Mouse (Mus musculus): ENCODE measurements around the gene Phkg2.

Gene Phkg2

DNA sequence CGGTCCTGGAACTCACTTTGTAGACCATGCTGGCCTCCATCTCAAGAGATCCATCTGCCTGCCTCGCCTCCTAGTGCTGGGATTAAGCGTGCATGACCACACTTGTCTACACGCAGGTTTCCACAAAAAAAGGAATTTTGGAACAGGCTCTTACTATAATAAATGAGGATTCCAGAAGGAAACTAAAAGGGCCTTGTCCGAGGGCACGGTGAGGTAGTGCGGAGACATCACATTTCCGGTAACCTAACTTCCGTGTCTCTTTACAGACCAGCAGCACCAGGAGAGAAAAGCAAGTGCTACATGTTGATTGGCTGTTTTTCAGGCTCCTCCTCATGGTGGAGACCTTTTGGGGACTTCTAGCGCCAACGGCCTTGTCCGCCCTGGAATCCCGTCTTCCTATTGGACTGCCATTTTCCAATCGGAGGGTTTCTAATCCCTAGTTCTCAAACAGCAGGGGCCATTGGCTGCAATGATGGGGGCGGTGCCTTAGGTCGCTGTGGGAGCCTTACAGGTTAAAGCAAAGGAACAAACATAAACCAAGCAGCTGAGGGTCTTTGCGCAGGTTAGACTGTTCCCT lies at the start of gene Phkg2:
Gene Phkg2 (plus strand): TSS at position 446 of the 577 bp plus-strand sequence.
- DNase-seq (ENCODE audit: inconsistent age in 2 of 2, low spot score in 1 of 2): peak; percentile 94 to 98

DNA sequence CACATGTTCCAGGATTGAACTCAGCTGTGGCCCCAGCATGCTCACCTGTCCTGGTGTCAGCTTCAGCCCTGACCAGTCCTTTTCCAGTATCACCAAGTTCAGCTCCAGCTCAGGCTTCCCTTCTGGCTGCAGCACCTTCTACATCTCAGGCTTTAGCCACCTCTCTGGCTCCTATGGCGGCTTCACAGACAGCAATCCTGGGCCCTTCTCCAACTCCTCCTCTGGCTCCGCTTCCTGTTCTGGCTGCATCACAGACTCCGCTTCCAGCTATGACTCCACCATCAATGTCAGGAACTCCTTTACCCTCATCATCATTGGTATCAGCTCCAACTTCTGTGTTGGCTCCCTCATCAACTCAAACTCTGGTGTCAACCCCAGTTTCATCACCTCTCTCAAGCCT lies 31.5 kb upstream of the Phkg2 start:
- no peak for DNase-seq (ENCODE audit: inconsistent age in 2 of 2, low spot score in 1 of 2)

DNA sequence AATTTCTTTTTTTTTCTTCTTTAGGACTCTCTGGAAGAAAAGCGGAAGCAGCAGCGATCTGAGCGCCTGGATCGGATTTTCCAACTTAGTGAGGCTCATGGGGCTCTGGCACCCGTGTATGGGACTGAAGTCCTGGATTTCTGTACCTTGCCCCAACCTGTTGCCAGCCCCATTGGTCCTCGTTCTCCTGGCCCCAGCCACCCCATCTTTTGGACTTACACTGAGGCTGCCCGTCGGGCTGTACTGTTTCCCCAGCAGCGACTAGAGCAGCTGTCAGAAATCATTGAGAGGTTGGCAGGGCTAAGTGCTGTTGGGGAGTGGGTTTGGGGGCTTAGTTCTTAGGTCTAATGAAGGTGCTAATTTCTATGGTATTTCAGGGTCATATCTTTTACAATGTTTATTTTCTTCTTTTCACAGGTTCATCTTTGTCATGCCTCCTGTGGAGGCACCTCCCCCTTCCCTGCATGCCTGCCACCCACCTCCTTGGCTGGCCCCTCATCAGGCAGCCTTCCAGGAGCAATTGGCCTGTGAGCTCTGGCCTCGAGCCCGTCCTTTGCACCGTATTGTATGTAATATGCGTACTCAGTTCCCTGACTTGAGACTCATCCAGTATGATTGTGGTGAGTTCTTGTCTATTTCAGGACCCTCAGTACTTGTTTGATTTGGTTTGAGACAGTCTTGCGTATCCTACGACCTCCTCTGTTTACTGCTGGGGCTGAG lies 23.9 kb upstream of the Phkg2 start:
- DNase-seq (ENCODE audit: inconsistent age in 2 of 2, low spot score in 1 of 2): peak in 1 of 2 experiments; percentile 60

DNA sequence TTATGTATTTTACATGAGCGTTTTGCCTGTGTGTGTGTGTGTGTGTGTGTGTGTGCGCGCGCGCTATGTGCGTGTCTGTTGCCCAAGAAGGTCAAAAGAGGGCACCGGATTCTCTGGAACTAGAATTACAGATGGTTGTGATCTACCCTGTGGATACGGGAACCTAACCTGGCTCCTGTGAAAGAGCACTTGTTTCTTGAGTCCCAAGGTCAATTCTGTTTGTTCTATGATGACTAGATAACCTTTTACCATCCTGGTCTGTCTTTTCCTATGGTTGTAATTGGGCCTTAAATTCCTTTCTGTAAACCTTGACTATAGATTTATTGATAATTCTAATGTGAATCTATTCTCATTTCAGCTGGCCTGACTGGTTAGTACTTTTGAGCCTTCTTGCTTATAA lies 21.6 kb upstream of the Phkg2 start:
- no peak for DNase-seq (ENCODE audit: inconsistent age in 2 of 2, low spot score in 1 of 2)

DNA sequence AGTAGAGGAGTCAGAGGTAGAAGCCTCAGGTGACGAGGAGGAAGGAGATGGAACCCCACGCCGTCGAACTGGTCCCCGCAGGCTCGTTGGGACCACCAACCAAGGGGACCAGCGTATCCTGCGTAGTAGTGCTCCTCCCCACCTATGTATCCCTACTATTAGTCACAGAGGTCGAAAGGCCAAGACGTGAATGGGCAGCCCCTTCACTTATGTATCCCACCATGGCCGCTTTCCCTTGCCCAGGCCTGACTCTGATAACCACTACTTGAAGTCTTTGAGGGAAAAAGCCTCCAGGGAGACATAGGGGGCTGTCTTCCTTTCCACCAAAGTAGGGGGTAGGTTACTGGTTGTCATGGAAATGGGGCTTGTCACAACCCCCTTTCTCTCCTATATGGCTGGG lies 12.6 kb upstream of the Phkg2 start:
- no peak for DNase-seq (ENCODE audit: inconsistent age in 2 of 2, low spot score in 1 of 2)

DNA sequence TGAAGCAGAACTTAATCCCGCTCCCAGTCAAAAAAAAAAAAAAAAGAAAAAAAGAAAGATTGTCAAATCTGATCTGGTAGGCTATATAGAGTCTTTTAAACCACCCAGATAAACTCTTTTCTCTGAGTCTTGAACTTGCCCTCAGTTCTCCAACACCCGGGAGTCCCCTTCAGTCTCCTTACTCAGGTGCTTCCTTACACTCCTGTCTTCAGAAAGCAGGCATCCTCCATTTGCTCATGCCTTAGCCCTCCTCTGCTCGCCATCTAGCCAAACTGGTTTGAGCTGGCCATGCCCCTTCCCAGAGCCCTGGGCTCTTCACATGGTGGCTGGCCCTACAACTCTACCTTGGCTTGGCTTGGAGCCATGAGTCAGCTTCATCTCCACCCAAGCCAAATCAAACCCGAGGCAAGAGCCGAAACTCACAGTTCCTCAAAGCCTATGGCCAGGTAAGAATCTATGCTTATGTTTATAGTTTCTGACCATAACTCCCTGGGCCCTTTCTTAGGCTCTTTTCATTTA lies 11.7 kb upstream of the Phkg2 start, which contains the start of gene Tmem265:
Gene Tmem265 (plus strand): TSS at position 51 of the 519 bp plus-strand sequence.
- no peak for DNase-seq (ENCODE audit: inconsistent age in 2 of 2, low spot score in 1 of 2)

DNA sequence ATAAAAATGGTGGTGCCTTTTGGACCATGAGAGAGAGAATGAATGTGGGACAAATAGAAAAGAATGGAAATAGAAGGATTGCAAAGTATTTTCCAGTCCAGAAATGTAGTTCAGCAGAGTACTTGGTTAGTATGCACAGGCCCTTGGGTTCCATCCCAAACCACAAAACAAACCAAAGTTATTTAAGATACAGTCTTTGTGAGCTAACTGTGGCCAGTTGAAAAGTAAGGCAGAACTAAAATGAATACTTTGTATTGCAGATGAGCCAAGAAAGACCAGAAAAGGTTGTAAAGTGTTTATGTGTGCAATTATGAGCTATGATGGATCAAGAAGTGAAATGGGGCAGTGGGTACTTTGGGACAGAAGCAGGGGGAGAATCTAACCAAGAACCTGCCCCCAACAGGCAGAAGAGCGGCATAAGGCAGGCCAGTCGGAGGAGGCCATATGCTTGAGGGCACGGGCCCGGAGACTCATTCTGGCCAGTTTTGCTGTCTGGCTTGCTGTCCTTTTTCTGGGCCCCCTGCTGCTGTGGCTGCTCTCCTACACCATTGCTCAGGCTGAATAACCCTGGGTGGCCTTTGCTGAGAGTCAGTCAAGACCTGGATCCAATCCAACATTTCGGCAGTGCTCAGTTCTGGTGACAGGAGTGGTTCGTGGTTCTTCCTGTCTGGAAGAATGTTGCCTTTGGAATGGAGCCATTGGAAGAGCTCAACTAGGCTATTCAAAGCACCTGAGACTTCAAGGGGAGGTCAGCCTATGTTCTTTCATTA lies 8.6 kb upstream of the Phkg2 start:
- DNase-seq (ENCODE audit: inconsistent age in 2 of 2, low spot score in 1 of 2): peak; percentile 59 to 82

DNA sequence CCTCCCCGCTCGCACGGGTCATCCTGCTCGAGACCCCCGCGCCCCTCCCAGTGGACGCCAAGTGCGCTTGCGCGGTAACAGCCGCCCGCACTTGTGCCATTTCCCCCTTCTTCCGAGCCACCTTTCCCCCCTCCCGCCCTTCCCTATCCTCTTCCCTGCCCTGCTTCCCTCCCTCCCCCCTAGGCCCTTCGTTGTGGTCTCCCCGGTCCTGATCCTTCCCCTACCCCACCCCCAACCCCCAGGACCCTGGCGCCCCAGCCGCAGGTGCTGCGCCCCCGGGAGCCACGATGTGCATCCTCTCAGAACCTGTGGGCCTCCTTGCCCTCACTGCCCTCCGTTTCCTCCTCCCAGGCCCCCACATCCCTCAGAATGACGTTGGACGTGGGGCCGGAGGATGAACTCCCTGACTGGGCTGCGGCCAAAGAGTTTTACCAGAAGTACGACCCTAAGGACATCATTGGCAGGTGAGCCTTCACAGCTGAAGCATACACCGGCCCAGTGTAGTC lies 416 bp downstream of the Phkg2 start:
- peak; percentile 37 to 71 for DNase-seq (ENCODE audit: inconsistent age in 2 of 2, low spot score in 1 of 2)

DNA sequence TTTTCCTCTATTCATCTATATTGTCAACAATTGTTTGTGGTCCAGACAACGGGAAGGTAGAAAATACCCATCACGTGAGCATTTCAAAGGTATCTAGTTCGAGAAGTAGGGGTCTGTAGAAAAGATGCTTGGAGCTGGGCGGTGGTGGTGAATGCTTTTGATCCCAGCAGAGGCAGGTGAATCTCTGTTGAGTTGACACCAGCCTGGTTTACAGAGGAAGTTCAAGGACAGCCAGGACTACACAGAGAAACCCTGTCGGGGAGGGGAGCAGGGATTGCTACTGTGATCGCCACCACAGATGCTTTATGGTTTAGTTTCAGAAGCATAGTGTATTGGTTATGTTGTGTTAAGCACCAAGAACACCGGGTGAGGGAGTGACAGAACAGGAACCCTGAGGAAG lies 975 bp downstream of the Phkg2 start:
- no peak for DNase-seq (ENCODE audit: inconsistent age in 2 of 2, low spot score in 1 of 2)

DNA sequence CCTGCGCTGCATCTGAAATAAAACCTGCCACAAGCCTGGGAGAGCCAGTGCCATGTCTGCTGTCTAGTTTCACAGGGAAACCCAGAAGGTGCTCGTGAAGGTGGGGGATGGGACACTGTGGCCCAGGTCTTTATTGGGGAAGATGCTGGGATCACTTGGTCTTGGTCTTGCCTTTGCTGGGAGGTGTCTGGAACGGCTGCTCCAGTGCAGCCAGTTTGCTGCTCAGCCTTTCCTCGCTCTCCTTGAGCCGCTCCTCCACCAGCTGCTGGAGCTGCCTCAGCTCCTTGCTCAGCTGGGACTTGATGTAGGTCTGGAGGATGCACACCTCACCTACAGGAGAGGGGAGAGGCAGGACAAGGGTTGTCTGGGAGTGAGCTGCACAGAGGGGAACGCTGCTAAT lies 10.1 kb downstream of the Phkg2 start:
- DNase-seq (ENCODE audit: inconsistent age in 2 of 2, low spot score in 1 of 2): no peak

DNA sequence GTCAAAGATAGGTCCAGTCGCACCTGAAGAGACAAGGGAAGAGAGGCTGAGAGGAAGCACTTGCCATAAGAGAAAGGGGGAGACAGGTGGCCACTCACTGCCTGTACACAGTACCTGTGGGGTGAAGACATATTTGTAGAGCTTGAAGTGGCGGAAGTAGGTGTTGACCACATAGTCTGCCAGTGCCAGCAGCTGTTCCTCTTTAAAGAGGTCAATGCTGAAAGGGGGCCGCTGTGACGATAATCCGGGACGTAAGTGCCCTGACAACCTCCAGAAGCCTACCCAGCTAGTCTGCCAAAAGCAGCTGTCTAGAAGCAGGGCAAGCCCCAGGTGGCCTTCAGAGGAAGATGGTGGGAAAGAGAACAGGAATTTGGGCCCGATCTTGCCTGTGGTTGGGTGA lies 11.9 kb downstream of the Phkg2 start:
- DNase-seq (ENCODE audit: inconsistent age in 2 of 2, low spot score in 1 of 2): no peak

DNA sequence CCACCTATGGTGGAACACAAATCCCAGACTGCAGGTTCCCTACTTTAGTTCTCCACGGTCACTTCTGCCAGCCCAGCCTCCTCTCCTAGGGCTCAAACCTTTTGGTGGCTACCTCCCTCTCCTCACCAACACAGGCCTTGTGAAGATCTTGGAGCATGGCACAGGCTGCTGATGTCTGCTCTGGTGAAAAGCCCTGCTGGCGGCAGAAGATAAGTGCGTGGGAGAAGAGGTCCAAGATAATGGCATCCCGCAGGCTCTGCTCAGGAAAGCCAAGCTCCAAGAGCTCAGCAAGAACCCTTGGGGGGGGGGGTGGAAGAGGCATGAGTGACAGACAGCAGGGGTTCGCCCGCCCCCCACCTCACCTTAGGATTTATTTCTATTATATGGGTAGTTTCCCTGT lies 13.0 kb downstream of the Phkg2 start:
- no peak for DNase-seq (ENCODE audit: inconsistent age in 2 of 2, low spot score in 1 of 2)

DNA sequence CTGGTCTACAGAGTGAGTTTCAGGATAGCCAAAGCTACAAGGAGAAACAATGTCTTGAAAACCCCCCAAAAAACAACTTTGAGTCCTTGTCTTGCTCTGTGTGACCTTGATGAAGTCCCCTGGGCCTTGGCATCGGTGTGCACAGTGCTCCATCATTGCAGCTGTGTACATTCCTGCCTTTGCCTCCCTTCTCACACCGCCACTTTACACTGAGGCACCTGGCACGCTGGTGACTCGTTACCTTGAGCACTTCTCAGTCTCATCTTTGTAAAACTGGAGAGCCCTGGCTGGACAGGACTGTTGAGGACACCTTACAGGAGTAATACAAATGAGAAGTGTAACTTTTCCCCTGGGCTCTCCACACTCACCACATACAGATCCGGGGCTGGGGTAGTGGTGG lies 14.1 kb downstream of the Phkg2 start:
- no peak for DNase-seq (ENCODE audit: inconsistent age in 2 of 2, low spot score in 1 of 2)

DNA sequence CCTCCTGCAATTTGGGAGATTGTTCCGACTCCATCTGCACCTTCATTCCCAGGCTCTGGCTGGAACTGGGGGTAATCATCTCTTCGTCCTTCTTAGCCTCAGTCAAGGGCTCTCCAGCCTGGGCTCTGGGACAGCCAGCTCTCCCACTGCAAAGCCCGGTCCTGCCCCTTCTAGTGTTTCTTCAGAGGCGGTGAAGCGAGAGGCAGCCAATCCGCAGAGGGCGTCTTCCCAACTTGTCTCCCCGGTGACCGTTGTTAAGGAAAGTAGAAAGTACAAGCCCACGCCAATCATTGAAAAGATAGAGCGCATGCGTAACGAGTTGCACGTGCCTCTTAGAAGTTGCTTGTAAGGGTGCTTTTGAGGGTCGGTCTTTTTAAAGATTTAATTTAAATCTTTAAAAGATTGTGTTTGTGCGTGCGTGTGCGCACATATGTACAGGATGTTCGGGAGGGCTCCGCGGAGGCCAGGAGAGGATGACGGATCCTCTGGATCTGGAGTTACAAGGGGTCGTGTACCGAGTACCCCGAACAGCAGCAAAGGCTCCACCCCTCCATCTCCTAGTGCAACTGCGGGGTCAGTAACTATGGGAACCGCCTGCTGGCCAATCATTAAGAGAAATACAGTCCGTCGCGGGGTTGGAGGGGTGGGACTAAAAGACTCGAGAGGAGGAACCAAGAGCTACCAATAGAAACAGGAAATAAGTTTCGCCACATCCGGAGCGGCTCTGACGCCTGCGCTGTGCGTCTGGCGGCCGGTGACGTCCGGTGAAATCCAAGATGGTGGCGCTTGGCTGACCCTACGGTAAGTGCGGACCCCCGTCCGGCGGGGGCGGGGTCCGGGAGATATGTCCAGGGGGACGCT lies 15.1 kb downstream of the Phkg2 start, which contains the start of the genes Ccdc189 and Rnf40:
Gene Ccdc189 (minus strand): TSS at position 585 of the 861 bp plus-strand sequence.
Gene Rnf40 (plus strand): TSS at position 757 of the 861 bp plus-strand sequence.
- DNase-seq (ENCODE audit: inconsistent age in 2 of 2, low spot score in 1 of 2): peak; percentile 97 to 98

DNA sequence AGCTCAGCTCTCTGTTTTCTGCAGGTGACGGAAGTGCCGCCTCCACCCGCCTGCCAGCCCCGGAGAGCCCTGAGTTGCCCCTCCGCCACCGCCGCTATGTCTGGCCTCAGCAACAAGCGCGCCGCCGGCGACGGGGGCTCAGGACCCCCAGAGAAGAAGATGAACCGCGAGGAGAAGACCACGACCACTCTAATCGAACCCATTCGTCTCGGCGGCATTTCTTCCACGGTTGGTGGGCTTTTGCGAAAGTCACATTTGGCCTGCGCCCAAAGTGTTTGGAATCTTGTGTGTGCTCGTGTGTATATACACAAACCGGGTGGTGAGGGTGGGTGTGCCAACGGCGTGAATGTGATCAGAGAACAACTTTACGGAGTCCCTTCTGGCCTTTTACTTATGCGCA lies 15.8 kb downstream of the Phkg2 start:
- DNase-seq (ENCODE audit: inconsistent age in 2 of 2, low spot score in 1 of 2): no peak

DNA sequence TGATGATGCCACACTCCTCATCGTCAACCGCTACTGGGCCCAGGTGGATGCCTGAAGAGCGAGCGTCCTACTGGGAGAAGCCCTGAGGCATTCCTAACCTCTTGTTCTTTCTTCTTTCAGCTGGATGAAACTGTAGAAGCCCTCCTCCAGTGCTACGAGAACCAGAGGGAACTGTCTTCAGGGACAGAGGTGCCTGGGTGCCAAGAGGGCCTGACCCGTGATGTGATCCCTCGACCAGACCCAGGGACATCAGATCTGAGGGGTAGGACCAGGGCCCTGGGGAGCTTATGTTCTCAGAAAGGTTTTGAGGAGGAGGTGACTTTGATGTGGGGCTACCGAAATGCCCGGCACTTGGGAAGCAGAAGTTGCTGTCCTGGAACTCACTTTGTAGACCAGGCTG lies 16.5 kb downstream of the Phkg2 start:
- DNase-seq (ENCODE audit: inconsistent age in 2 of 2, low spot score in 1 of 2): no peak

DNA sequence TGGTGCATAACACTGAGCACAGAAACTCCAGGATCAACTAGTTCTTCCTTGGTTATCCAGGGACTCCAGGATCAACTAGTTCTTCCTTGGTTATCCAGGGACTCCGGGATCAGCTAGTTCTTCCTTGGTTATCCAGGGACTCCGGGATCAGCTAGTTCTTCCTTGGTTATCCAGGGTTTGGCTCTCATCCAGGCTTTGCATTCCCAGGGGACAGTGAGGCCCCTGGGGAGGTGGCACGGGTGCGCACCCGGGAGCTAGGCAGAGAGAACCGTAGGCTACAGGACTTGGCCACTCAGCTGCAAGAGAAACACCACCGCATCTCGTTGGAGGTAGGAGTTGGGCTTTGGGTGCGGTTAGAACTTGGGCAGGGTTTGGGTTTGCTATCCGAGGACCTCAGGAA lies 18.0 kb downstream of the Phkg2 start:
- DNase-seq (ENCODE audit: inconsistent age in 2 of 2, low spot score in 1 of 2): no peak

DNA sequence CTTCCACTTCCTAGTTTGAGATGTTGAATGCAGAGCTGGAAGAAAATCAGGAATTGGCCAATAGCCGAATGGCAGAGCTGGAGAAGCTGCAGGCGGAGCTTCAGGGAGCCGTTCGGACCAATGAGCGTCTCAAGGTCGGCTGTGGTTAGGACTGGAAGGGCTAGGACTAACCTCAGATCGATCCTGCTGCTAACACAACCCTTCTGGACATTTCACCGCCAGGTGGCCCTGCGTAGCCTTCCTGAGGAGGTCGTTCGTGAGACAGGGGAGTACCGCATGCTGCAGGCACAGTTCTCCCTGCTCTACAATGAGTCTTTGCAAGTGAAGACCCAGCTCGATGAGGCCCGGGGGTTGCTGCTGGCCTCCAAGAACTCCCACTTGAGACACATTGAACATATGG lies 19.4 kb downstream of the Phkg2 start:
- DNase-seq (ENCODE audit: inconsistent age in 2 of 2, low spot score in 1 of 2): no peak

DNA sequence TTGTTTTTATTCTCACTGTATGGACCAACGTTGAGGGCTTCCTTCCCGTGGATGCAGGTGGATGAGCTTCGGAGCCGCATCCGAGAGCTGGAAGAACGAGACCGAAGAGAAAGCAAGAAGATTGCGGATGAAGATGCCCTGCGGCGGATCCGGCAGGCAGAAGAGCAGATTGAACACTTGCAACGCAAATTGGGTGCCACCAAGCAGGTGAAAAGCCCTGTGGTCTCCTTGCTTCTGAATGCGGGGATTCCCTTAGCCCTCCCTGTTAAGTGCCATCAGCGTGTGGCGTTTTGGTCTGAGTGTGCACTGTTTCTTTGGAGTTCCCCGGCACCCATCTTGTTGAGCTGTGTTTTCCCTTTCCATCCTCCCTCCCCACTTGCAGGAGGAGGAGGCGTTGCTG lies 23.6 kb downstream of the Phkg2 start:
- no peak for DNase-seq (ENCODE audit: inconsistent age in 2 of 2, low spot score in 1 of 2)

DNA sequence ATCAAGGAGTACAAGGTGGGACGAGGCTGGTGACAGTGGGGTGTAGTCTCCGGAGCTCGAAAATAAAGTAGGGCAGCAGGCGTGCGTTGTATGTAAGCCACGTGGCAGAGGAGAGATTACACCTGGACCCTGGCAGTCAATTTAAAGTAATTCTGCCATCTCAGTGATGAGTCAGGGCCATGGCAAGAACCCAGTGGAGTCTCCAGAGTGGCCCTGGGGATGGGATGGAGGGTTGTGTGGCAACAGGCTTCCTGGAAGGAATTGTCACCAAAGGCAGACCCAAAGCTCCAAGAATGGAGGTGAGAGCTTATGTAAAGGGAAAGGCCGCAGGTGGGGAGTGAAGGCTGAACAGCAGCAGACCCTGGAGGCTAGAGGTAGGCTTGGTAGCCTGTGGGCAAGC lies 27.5 kb downstream of the Phkg2 start:
- peak in 1 of 2 experiments; percentile 72 for DNase-seq (ENCODE audit: inconsistent age in 2 of 2, low spot score in 1 of 2)

DNA sequence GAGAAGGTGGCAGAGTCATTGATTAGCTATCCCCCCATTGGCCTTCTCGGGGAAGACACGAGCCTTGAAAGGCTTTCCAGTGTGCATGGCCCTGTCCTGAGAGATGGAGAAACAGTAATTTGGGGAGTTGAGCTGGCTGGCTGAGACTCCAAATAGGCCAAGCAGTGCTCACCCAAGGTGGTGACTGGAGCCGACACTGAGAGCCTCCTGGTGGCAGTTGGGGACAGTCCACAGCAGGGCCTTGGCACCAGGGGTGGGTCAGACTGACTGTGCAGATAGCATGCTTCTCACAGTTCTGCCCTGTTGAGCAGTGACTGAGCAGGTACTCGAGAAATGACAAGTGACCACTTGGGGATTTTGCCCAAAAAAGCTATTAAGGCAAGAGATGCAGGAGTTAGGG lies 28.6 kb downstream of the Phkg2 start:
- no peak for DNase-seq (ENCODE audit: inconsistent age in 2 of 2, low spot score in 1 of 2)
